Mouse (Mus musculus): ENCODE measurements at regions not wholly inside any gene's neighbourhood (a gene's known extent, or its start where the extent isn't known, plus 50 kb on each side); places are given as distances from the start of the nearest gene placed in this dataset.

GRCm38 (mm10) chr3:130805345-130805744, 75.1 kb upstream of the Rpl34 start:
- TF ChIP-seq CTCF (IDR thresholded peaks at IDR 0.05; ENCODE audit: low read depth) (no peak), EP300 (IDR thresholded peaks at IDR 0.05; ENCODE audit: low read depth) (no peak)

Measured in liver, embryonic 14.5 days (tissue).